Mouse (Mus musculus): ENCODE results near the gene Dock6. TPM values are rescaled to one million over a fixed set of nuclear protein-coding genes. Genes with fewer than 3 reads are reported as not detected.
"Not testable (repeated sequence)": the region's sequence is repeated elsewhere in the genome, so short reads cannot be mapped to it uniquely, and the experiment has no call there.

Gene Dock6
- 8.4 and 8.7 TPM in 2 replicates for polyA plus RNA-seq (2016; fragmentation: Nextera tagmentation; extraction: Ambion mirVana)

GRCm38 (mm10) chr9:21852128-21853091 is at the start of gene Dock6:
TSS of gene Dock6 (minus strand) at chr9:21852635.
- peak; percentile 88 for ATAC-seq
- WGBS (ENCODE audit: insufficient replicate concordance): 1% methylated on average over 68 of the region's 68 CpGs
- H3K27me3 ChIP-seq (replicated peaks): no peaks in the 10 kb centered on the region
- no peaks in the 10 kb centered on the region for H3K9me3 ChIP-seq (replicated peaks)
- H3K9ac ChIP-seq: peak within 1 kb of the TSS; percentile 80
- H3K4me2 ChIP-seq: peak within 1 kb of the TSS; percentile 92
- peak within 1 kb of the TSS; percentile 76 for H3K4me3 ChIP-seq
- peak within 1 kb of the TSS; percentile 65 for H3K27ac ChIP-seq
- H3K4me1 ChIP-seq: peaks cover 31% of the 10 kb centered on the region
- no peaks in the 10 kb centered on the region for H3K36me3 ChIP-seq

- Histone ChIP-seq H3K4me1 (peaks cover 6% of the 10 kb centered on the region), H3K9ac (no peak overlapping the region), H3K27ac (no peak overlapping the region), H3K9me3 (replicated peaks) (no peaks in the 10 kb centered on the region), H3K4me2 (peak overlapping the region; percentile 60), H3K27me3 (replicated peaks) (peaks cover 17% of the 10 kb centered on the region), H3K4me3 (peak overlapping the region; percentile 43), H3K36me3 (no peaks in the 10 kb centered on the region)
- 11% methylated on average over 10 of the region's 10 CpGs for WGBS (ENCODE audit: insufficient replicate concordance)
- ATAC-seq: peak; percentile 72
Observed at GRCm38 (mm10) chr9:21901223-21901820, 48.9 kb upstream of the Dock6 start.

- no peak overlapping the region for H3K4me2 ChIP-seq
- H3K27me3 ChIP-seq (replicated peaks): peaks cover 3% of the 10 kb centered on the region; the same call in 1 of the 2 replicates
- no peak overlapping the region for H3K27ac ChIP-seq
- H3K4me1 ChIP-seq: no peaks in the 10 kb centered on the region
- ATAC-seq: no peak
- 54% methylated on average over 3 of the region's 3 CpGs for WGBS (ENCODE audit: insufficient replicate concordance)
- no peak overlapping the region for H3K9ac ChIP-seq
- no peak overlapping the region for H3K4me3 ChIP-seq
- H3K36me3 ChIP-seq: no peaks in the 10 kb centered on the region
- H3K9me3 ChIP-seq (replicated peaks): no peaks in the 10 kb centered on the region
Observed at GRCm38 (mm10) chr9:21889229-21889628, 36.8 kb upstream of the Dock6 start.

- Histone ChIP-seq H3K36me3 (no peaks in the 10 kb centered on the region), H3K4me3 (no peak overlapping the region), H3K9ac (no peak overlapping the region), H3K27ac (no peak overlapping the region), H3K4me2 (no peak overlapping the region), H3K27me3 (replicated peaks) (peaks cover 14% of the 10 kb centered on the region), H3K4me1 (no peaks in the 10 kb centered on the region), H3K9me3 (replicated peaks) (no peaks in the 10 kb centered on the region; the same call in 1 of the 2 replicates)
- 46% methylated on average over 3 of the region's 3 CpGs for WGBS (ENCODE audit: insufficient replicate concordance)
- no peak for ATAC-seq
Observed at GRCm38 (mm10) chr9:21876601-21877000, 24.2 kb upstream of the Dock6 start.

- Histone ChIP-seq H3K27ac (no peak overlapping the region), H3K4me1 (no peaks in the 10 kb centered on the region), H3K36me3 (no peaks in the 10 kb centered on the region), H3K4me3 (no peak overlapping the region), H3K9me3 (replicated peaks) (no peaks in the 10 kb centered on the region), H3K27me3 (replicated peaks) (peaks cover 19% of the 10 kb centered on the region), H3K4me2 (no peak overlapping the region), H3K9ac (no peak overlapping the region)
- 44% methylated on average over 4 of the region's 4 CpGs for WGBS (ENCODE audit: insufficient replicate concordance)
- no peak for ATAC-seq
Observed at GRCm38 (mm10) chr9:21872204-21872603, 19.8 kb upstream of the Dock6 start.

GRCm38 (mm10) chr9:21870879-21871524 is 18.6 kb upstream of the Dock6 start:
- WGBS (ENCODE audit: insufficient replicate concordance): 13% methylated on average over 20 of the region's 20 CpGs
- Histone ChIP-seq H3K9me3 (replicated peaks) (no peaks in the 10 kb centered on the region), H3K4me2 (peak overlapping the region; percentile 20; the same call in 1 of the 2 replicates), H3K4me3 (no peak overlapping the region), H3K9ac (no peak overlapping the region), H3K4me1 (no peaks in the 10 kb centered on the region), H3K36me3 (no peaks in the 10 kb centered on the region), H3K27me3 (replicated peaks) (peaks cover 19% of the 10 kb centered on the region), H3K27ac (no peak overlapping the region)
- no peak for ATAC-seq

GRCm38 (mm10) chr9:21869290-21869689 is 16.9 kb upstream of the Dock6 start:
- H3K27me3 ChIP-seq (replicated peaks): peaks cover 19% of the 10 kb centered on the region
- WGBS (ENCODE audit: insufficient replicate concordance): 47% methylated on average over 7 of the region's 7 CpGs
- not testable (repeated sequence) for H3K4me1 ChIP-seq; ATAC-seq; H3K9ac ChIP-seq; H3K9me3 ChIP-seq (replicated peaks); H3K27ac ChIP-seq; H3K4me2 ChIP-seq; H3K4me3 ChIP-seq; H3K36me3 ChIP-seq

- Histone ChIP-seq H3K9me3 (replicated peaks) (no peaks in the 10 kb centered on the region), H3K27ac (no peak overlapping the region), H3K9ac (no peak overlapping the region), H3K4me3 (no peak overlapping the region), H3K36me3 (no peaks in the 10 kb centered on the region), H3K27me3 (replicated peaks) (peaks cover 16% of the 10 kb centered on the region), H3K4me1 (no peaks in the 10 kb centered on the region), H3K4me2 (no peak overlapping the region)
- 67% methylated on average over 3 of the region's 3 CpGs for WGBS (ENCODE audit: insufficient replicate concordance)
- no peak for ATAC-seq
Observed at GRCm38 (mm10) chr9:21867726-21868125, 15.3 kb upstream of the Dock6 start.

- WGBS (ENCODE audit: insufficient replicate concordance): 55% methylated on average over 2 of the region's 2 CpGs
- H3K4me2 ChIP-seq: no peak overlapping the region
- H3K27me3 ChIP-seq (replicated peaks): peaks cover 6% of the 10 kb centered on the region
- H3K9ac ChIP-seq: no peak overlapping the region
- no peaks in the 10 kb centered on the region; the same call in 1 of the 2 replicates for H3K9me3 ChIP-seq (replicated peaks)
- H3K4me1 ChIP-seq: no peaks in the 10 kb centered on the region
- no peak overlapping the region for H3K27ac ChIP-seq
- no peak for ATAC-seq
- no peak overlapping the region for H3K4me3 ChIP-seq
- no peaks in the 10 kb centered on the region for H3K36me3 ChIP-seq
Observed at GRCm38 (mm10) chr9:21866641-21867040, 14.2 kb upstream of the Dock6 start.

- no peak overlapping the region for H3K4me2 ChIP-seq
- WGBS (ENCODE audit: insufficient replicate concordance): 54% methylated on average over 5 of the region's 5 CpGs
- H3K27me3 ChIP-seq (replicated peaks): no peaks in the 10 kb centered on the region
- no peak overlapping the region for H3K4me3 ChIP-seq
- no peak overlapping the region for H3K9ac ChIP-seq
- H3K4me1 ChIP-seq: no peaks in the 10 kb centered on the region
- H3K9me3 ChIP-seq (replicated peaks): no peaks in the 10 kb centered on the region; the same call in 1 of the 2 replicates
- no peak overlapping the region for H3K27ac ChIP-seq
- no peak for ATAC-seq
- H3K36me3 ChIP-seq: no peaks in the 10 kb centered on the region
Observed at GRCm38 (mm10) chr9:21865673-21866398, 13.4 kb upstream of the Dock6 start.

- no peak overlapping the region for H3K4me3 ChIP-seq
Observed at GRCm38 (mm10) chr9:21862181-21862580, 9.7 kb upstream of the Dock6 start.

More at GRCm38 (mm10) chr9:21862181-21862580, 9.7 kb upstream of the Dock6 start:
- Histone ChIP-seq H3K4me1 (no peaks in the 10 kb centered on the region), H3K27ac (no peak overlapping the region), H3K4me2 (no peak overlapping the region), H3K27me3 (replicated peaks) (no peaks in the 10 kb centered on the region), H3K36me3 (no peaks in the 10 kb centered on the region), H3K9me3 (replicated peaks) (no peaks in the 10 kb centered on the region; the same call in 1 of the 2 replicates), H3K9ac (no peak overlapping the region)
- no peak for ATAC-seq
- 63% methylated on average over 1 of the region's 1 CpGs for WGBS (ENCODE audit: insufficient replicate concordance)

All from liver, embryonic 12.5 days (tissue).